Mouse (Mus musculus) midbrain, embryonic 10.5 days (tissue): ENCODE measurements around the gene Mapk8ip3. TPM values are rescaled to one million over a fixed set of nuclear protein-coding genes. Genes with fewer than 3 reads are reported as not detected.

Experiments used
- DNase-seq: peaks from one replicate; pipeline ENCODE4 v3.0.0-alpha.2; 2017; ENCODE audit warnings: low spot score
- H3K27ac ChIP-seq: fragments of 300-500 bp; sonication (generic); replicated peaks from 2 replicates; pipeline ENCODE4 v1.5.1; 2016; ENCODE audit warnings: mild to moderate bottlenecking
- H3K27me3 ChIP-seq: fragments of 300-500 bp; sonication (generic); 2 replicates; pipeline ENCODE4 v1.6.1; 2016; ENCODE audit warnings: low read depth, mild to moderate bottlenecking; ENCODE audit not compliant: poor library complexity, severe bottlenecking
- H3K36me3 ChIP-seq: fragments of 300-500 bp; sonication (generic); 2 replicates; pipeline ENCODE4 v1.6.1; 2016; ENCODE audit warnings: mild to moderate bottlenecking, moderate library complexity
- H3K4me1 ChIP-seq: fragments of 300-500 bp; sonication (generic); 2 replicates; pipeline ENCODE4 v1.6.1; 2016
- H3K4me3 ChIP-seq: fragments of 300-500 bp; sonication (generic); 2 replicates; pipeline ENCODE4 v1.5.1; 2016; ENCODE audit warnings: mild to moderate bottlenecking, moderate library complexity
- H3K9me3 ChIP-seq: fragments of 300-500 bp; sonication (generic); replicated peaks from 2 replicates; pipeline ENCODE4 v1.6.1; 2016; ENCODE audit warnings: mild to moderate bottlenecking
- WGBS: fragments of 180-500 bp; shearing (Covaris S2); methylation state at CpG from one replicate; pipeline ENCODE4 v1.1.7; 2016; 5-methylcytosine and 5-hydroxymethylcytosine counted together
- polyA plus RNA-seq: library from polyadenylated mRNA; unstranded; fragments of >200 nt; fragmentation: Nextera tagmentation; extraction: Ambion mirVana; gene quantifications from 2 replicates; pipeline ENCODE4 v1.2.1, GENCODE M21; 2016

The Mapk8ip3 gene
- polyA plus RNA-seq, 1 experiment from 2014 or later = 40.1 TPM

DNA sequence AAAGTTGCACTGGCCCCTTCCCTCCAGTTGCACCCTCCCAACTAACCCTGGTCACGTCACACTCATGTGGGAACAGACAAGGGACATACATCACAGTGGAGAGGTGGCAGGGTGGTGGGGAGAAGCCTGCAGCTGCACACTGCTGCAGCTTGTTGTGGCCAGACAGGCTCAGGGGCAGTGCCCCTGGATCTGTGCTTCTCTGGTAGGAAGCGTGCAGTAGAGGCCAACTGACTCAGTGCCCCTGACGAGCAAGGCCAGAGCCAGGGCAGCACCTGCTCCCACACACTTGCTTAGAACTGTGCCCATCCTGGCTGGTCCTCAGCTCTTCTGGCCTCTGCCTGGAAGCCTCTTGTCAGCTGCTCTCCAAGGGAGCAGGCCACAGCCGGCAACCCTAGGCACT lies 39.2 kb downstream of the Mapk8ip3 start:
- WGBS = 81% methylated on average over 4 of the region's 4 CpGs
- H3K36me3 ChIP-seq = peaks cover 72% of the 10 kb centered on the region
- no peak overlapping the region for H3K27ac ChIP-seq
- H3K4me1 ChIP-seq = peaks cover 45% of the 10 kb centered on the region
- DNase-seq = no peak
- H3K9me3 ChIP-seq = no peaks in the 10 kb centered on the region
- peak overlapping the region; percentile 91 for H3K4me3 ChIP-seq
- no peaks in the 10 kb centered on the region for H3K27me3 ChIP-seq

DNA sequence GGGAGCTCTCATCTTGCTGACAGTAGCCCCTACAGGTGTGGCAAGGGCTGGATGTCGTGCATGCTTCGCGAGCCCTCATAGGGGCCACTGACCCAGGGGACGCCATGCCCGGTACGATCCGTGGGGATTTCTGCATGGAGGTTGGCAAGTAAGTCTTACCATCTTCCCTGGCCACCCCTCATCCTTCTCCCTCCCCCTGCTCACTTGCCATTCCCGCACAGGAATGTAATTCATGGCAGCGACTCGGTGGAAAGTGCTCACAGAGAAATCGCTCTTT lies 39.8 kb downstream of the Mapk8ip3 start:
- WGBS = 47% methylated on average over 11 of the region's 11 CpGs
- peaks cover 45% of the 10 kb centered on the region for H3K4me1 ChIP-seq
- H3K9me3 ChIP-seq = no peaks in the 10 kb centered on the region
- peak overlapping the region; percentile 91 for H3K4me3 ChIP-seq
- no peak for DNase-seq
- peak overlapping the region; percentile 91 for H3K27ac ChIP-seq
- H3K36me3 ChIP-seq = peaks cover 72% of the 10 kb centered on the region
- H3K27me3 ChIP-seq = no peaks in the 10 kb centered on the region

DNA sequence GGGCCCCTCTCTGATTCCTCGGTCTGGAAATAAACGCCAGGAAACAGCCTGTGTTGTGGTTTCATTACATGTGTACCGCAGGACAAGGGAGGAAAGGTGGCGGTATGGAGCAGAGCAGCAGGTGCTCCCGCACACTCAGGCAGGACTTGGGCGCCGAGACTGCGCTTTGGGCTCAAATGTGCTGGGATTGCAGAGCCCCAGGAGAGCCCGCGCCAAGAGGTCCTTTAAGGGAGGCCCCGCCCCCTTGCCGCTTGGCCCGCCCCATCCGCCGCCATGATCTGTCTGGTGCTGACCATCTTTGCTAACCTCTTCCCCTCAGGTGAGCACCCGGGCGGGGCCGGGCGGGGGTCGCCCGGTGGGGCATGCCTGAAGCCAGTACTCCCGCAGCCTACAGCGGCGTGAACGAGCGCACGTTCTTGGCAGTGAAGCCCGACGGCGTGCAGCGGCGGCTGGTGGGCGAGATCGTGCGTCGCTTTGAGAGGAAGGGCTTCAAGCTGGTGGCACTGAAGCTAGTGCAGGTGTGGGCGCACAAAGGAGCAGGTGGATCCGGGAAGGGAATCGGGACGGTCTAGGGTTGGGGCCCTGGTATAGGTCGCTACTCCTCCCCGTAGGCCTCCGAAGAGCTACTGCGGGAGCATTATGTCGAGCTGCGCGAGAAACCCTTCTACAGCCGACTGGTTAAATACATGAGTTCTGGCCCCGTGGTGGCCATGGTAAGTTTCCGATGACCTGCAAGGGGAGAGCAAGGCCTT lies 40.4 kb downstream of the Mapk8ip3 start, which contains the start of gene Nme3:
Gene Nme3, plus strand, starts transcription at position 260 of the 752 bp plus-strand sequence.
- H3K27ac ChIP-seq = peak within 1 kb of the TSS; percentile 91
- H3K27me3 ChIP-seq = no peaks in the 10 kb centered on the region
- peak; percentile 79 for DNase-seq
- H3K9me3 ChIP-seq = no peaks in the 10 kb centered on the region
- peak within 1 kb of the TSS; percentile 91 for H3K4me3 ChIP-seq
- peaks cover 45% of the 10 kb centered on the region for H3K4me1 ChIP-seq
- 1% methylated on average over 50 of the region's 50 CpGs for WGBS
- H3K36me3 ChIP-seq = peaks cover 72% of the 10 kb centered on the region

DNA sequence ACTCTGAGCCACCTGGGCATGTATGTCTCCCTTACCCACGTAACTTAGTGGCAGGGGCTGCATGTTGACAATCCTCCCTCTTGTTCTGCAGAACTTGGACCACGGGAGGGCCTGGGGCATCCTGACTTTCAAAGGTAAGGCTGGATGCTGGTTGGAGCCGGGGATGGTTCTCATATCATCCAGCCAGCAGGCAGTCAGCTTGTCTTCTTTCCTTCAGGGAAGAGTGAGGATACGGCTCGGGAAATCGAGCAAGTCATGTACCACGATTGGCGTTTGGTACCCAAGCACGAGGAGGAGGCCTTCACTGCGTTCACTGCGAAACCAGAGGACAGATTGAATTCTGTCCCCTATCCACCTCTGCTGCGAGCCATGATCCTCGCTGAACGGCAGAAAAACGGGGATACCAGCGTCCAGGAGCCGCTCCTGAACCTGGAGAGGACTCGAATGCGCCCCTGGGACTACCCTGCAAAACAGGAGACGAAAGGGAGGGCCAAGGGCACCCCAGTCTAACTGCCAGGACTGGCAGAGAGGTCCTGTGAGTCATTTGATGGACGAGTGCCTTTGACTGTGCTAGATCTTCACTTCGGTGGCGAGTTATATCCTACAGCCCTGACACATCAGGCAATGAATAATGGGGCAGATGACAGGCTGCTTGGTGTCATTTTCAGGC lies 41.1 kb downstream of the Mapk8ip3 start:
- peak overlapping the region; percentile 91 for H3K27ac ChIP-seq
- peak overlapping the region; percentile 91 for H3K4me3 ChIP-seq
- peaks cover 45% of the 10 kb centered on the region for H3K4me1 ChIP-seq
- DNase-seq = peak; percentile 33
- WGBS = 18% methylated on average over 23 of the region's 23 CpGs
- peaks cover 72% of the 10 kb centered on the region for H3K36me3 ChIP-seq
- H3K9me3 ChIP-seq = no peaks in the 10 kb centered on the region
- no peaks in the 10 kb centered on the region for H3K27me3 ChIP-seq

DNA sequence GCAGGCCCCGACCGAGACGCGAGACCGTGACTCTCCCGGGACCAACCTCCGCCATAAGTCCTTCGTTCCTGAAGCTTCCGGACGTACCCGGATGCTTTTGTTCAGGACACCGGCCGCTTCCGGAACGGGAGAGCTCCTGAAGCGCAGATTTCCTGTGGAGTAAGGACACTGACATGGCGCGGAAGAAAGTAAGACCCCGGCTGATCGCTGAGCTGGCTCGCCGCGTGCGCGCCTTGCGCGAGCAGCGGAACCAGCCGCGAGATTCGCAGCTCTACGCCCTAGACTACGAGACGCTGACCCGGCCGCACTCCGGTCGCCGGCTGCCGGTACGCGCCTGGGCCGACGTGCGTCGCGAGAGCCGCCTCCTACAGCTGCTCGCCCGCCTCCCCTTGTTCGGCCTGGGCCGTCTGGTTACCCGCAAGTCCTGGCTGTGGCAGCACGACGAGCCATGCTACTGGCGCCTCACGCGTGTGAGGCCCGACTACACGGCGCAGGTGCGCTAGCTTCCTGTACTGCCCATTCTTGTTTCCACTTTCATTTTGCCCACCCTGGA lies 41.7 kb downstream of the Mapk8ip3 start, which contains the start of the genes Eme2 and Mrps34:
Gene Eme2, minus strand, starts transcription at position 93 of the 553 bp plus-strand sequence.
Gene Mrps34, plus strand, starts transcription at position 122 of the 553 bp plus-strand sequence.
- WGBS = under 1% methylated on average over 62 of the region's 62 CpGs
- H3K4me1 ChIP-seq = peaks cover 45% of the 10 kb centered on the region
- peak within 1 kb of the TSS; percentile 91 for H3K4me3 ChIP-seq
- DNase-seq = peak; percentile 91
- H3K9me3 ChIP-seq = no peaks in the 10 kb centered on the region
- peaks cover 72% of the 10 kb centered on the region for H3K36me3 ChIP-seq
- no peaks in the 10 kb centered on the region for H3K27me3 ChIP-seq
- peak within 1 kb of the TSS; percentile 91 for H3K27ac ChIP-seq

DNA sequence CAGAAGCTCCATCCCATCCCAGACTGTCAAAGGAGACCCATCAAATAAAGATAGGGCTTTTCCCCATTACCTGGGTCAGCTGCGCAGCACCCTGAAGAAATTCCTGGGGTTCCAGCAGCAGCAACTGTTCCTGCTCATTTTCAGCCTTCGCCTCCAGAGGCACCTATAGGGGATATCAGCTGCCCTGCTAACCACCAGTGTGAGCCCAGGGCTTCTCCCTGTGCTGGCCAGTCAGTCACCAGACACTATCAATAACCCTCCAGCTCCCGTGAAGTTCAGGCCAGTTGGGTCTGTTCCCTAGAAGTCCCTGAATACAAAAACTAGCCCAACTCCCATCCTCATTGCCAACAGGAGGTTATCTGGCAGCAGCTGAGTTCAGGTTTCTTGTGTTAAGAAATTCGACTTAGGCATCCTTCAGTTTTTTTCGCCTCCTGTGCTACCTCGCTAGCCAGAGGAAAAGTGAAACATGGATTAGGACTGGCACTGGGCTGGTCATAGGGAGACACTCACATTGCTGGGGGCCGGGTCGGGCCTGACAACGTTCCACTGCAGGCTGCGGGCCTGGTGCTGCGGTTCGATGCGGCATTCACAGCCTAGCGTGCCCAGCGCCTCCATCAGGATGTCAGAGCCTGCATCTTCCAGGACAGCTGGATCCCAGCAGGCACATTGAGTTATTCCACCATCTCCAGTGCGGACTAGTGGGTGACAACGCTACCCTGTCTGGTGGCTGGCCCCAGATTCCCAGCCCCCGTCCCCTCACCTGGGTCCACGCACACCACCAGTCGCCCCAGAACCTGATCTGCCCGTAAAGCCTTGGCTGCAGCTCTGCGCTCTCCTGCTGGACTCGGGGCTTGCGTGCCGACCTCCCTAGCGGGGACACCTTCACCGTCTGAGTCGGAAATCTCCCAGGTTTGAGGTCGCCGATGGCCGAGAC lies 42.4 kb downstream of the Mapk8ip3 start:
- Histone ChIP-seq H3K4me3 (peak overlapping the region; percentile 91), H3K27ac (peak overlapping the region; percentile 91), H3K36me3 (peaks cover 72% of the 10 kb centered on the region), H3K9me3 (no peaks in the 10 kb centered on the region), H3K27me3 (no peaks in the 10 kb centered on the region), H3K4me1 (peaks cover 48% of the 10 kb centered on the region)
- DNase-seq = no peak
- WGBS = 11% methylated on average over 31 of the region's 31 CpGs

DNA sequence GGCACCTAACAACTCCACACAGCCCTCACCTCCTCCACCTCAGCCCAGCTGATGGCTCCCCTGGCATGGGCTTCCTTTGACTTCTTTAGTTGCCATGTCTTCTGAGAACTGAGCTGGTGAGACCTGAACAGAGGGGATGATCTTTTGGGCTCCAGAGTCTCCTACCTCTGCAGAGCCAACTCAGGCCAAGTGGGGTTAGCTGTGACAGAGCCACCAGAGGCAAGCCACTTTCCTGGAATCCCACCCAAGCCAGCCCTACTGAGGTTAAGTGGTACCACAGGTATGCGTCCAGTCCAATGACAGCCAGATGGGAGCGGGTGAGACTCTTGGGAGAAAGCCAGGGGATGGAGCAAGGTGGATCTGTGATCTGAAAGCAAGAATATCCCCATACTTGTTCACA lies 43.5 kb downstream of the Mapk8ip3 start:
- no peaks in the 10 kb centered on the region for H3K9me3 ChIP-seq
- H3K36me3 ChIP-seq = peaks cover 70% of the 10 kb centered on the region
- H3K27ac ChIP-seq = no peak overlapping the region
- no peak for DNase-seq
- no peaks in the 10 kb centered on the region for H3K27me3 ChIP-seq
- peak overlapping the region; percentile 91; the same call in 1 of the 2 replicates for H3K4me3 ChIP-seq
- H3K4me1 ChIP-seq = peaks cover 49% of the 10 kb centered on the region
- whole genome bisulfite sequencing = 81% methylated on average over 2 of the region's 2 CpGs

DNA sequence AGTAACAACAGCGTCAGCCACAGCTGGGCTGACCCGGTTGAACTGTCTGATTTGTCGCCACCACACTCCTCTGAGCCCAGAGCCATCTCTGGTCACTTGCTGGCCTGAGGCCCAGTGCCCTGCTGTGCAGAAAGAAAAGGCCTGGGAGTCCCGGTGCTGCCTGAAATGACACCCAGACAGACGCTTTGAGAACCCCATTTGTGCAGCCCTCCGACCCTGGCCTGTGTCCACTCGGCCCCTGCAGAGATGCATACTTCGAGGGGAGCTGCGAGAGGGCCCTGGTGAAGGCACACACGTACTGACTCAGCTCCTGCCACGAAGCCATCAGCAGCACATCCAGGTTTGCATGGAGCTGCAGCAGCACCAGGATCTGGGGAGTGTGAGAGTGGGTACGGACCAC lies 44.0 kb downstream of the Mapk8ip3 start:
- Histone ChIP-seq H3K9me3 (no peaks in the 10 kb centered on the region), H3K27ac (no peak overlapping the region), H3K4me3 (peak overlapping the region; percentile 91; the same call in 1 of the 2 replicates), H3K36me3 (peaks cover 65% of the 10 kb centered on the region), H3K4me1 (peaks cover 49% of the 10 kb centered on the region), H3K27me3 (no peaks in the 10 kb centered on the region)
- DNase-seq = no peak
- WGBS = 92% methylated on average over 12 of the region's 12 CpGs

DNA sequence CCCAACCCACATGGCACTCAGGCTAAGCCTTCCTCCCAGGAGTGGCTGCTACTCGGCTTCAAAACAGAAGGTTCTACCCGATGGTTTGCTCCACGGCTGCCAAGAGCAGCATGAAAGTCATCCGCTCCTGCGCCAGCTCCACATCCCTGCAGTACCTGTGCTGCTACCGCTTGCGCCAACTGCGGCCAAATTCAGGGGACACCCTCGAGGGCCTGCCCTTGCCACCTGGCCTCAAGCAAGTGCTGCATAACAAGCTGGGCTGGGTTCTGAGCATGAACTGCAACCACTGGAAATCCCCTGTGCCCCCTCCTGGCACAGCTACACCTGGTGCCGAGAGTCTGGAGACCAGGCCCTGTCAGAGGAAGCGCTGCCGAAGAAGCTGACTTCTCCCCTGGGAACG lies 45.5 kb downstream of the Mapk8ip3 start:
- 89% methylated on average over 13 of the region's 13 CpGs for WGBS
- H3K4me1 ChIP-seq = peaks cover 44% of the 10 kb centered on the region
- no peak for DNase-seq
- H3K36me3 ChIP-seq = peaks cover 53% of the 10 kb centered on the region
- no peaks in the 10 kb centered on the region for H3K9me3 ChIP-seq
- H3K4me3 ChIP-seq = no peak overlapping the region
- H3K27me3 ChIP-seq = no peaks in the 10 kb centered on the region
- no peak overlapping the region for H3K27ac ChIP-seq

DNA sequence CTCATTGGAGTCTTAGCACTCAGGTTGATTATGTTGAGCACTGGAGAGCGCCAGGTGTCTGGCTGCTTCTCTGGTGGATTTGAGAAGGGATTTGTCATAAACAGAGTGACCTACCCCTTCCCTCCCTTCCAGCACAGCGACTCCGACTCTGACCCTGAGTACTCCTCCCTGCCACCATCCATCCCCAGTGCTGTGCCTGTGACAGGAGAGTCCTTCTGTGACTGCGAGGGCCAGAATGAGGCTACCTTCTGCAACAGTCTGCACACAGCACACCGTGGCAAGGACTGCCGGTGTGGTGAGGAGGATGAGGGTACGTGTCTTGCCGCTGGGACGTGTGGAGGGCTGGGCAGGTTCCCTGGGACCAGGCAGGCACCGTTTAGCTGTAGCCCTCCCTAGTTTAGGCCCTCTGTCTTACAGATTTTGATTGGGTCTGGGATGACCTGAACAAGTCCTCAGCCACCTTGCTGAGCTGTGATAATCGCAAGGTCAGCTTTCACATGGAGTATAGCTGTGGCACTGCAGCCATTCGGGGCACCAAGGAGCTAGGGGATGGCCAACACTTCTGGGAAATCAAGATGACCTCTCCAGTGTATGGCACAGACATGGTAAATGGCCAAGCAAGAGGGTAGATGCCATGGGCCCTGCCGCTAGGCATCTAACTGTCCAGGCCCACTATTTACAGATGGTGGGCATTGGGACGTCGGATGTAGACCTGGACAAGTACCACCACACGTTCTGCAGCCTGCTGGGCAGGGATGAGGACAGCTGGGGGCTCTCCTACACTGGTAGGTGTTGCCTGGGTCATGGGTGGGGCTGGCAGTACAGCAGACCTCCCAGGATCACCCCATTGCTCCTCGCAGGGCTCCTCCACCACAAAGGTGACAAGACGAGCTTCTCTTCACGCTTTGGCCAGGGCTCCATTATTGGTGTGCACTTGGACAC lies 46.4 kb downstream of the Mapk8ip3 start:
- Histone ChIP-seq H3K4me1 (peaks cover 40% of the 10 kb centered on the region), H3K9me3 (no peaks in the 10 kb centered on the region), H3K36me3 (peaks cover 53% of the 10 kb centered on the region), H3K4me3 (0 out of 2 replicates have a peak overlapping the region, but pooled peaks have one; percentile 11), H3K27ac (no peak overlapping the region), H3K27me3 (no peaks in the 10 kb centered on the region)
- 90% methylated on average over 19 of the region's 19 CpGs for WGBS
- no peak for DNase-seq

DNA sequence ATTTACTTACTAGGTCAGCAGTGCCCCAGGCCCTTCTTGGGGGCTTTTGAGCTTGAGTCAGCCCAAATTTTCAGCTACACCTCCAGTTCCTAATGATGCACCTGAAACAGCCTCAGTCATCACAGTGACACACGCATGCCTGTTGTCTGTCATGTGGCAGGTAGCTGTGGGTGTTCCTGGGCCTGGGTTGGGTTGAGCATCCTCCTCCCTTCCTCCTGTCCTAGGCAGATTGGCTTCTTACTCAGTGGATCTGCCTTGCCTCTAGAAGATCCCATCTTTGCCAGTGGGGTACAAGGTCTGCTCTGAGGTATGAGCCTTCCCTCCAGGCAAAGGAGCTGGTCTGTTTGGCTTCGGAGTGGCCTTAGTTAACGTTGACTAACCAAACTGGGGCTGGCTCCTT lies 47.9 kb downstream of the Mapk8ip3 start:
- H3K9me3 ChIP-seq = no peaks in the 10 kb centered on the region
- peaks cover 62% of the 10 kb centered on the region for H3K36me3 ChIP-seq
- H3K27me3 ChIP-seq = no peaks in the 10 kb centered on the region
- no peak overlapping the region for H3K27ac ChIP-seq
- 95% methylated on average over 3 of the region's 3 CpGs for WGBS
- no peak for DNase-seq
- no peak overlapping the region for H3K4me3 ChIP-seq
- H3K4me1 ChIP-seq = peaks cover 37% of the 10 kb centered on the region
